Mouse (Mus musculus) T-helper 17 cell (primary cell): ENCODE data around the gene Anxa2.

Experiments used
- in situ Hi-C, 2 experiments: fragments of 300-600 bp; cut with MboI, MseI; formaldehyde crosslinking; loops; 1 replicate in 1 of 2; 2 replicates in 1 of 2; pipeline ENCODE4 v1.15.1; 2025; ENCODE audit warnings: high pct_unique_total_duplicates in 2 of 2

Anxa2 gene

DNA sequence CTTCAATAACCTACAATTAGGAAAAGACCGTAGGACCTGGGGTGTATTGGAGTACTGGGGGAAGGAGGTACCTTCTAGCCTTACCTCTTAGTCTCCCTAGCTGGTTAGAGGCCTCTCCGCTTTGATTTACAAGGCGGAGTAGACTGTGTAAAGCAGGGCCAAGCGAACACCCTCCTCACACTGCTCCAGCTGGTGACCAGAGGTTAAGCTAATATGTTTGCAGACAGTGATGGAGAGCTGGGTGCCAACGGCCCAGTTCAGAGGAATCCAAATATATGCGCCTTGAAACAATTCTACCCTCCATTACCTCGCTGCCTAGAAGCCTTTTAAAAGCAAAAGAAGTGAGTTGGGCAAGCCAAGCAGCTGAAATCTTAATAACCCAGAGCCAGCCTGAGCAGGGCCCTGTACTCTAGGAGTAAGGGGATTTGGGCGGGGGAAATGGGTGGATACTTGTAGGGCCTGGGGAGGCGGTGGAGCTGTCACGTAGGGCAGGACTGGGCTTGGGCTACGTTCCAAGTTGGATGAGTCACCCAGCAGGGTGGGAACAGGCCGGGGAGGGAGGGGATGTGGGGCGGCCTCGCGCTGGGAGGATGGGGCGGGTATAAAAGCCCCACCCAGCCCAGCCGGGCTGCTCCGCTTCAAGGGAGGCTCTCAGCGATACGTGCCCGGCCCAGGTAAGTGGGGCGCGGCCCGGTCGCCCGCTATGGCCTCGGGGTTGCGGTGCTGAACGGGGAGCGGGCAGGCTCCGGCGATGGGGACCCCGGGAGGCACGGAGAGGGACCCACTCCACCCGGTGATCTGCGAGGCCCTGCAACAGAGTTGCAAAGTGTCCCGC, at the start of gene Anxa2:
Gene Anxa2, plus strand, starts transcription at position 555 of the 835 bp plus-strand sequence.
- in situ Hi-C loops, result no loop called here

DNA sequence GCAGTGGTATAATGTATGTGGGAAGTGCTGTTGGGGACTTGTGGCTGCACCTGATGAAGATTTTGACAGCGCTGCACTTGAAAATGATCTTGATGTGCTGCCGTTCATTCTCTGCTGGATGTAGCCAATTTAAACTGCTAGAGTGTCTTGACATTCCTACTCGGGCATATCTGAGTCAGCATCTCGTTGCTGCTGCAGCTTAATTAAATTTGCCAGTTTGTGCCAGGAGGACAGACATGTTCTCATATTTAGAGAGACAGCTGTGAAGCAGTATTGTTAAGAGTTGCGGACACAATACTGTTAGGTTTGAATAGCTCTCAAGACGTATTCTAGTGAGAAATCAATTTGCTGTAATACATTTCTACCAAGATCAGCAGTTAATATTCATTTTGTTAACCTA, 48.7 kb upstream of the Anxa2 start:
- in situ Hi-C loops, result no loop called here

DNA sequence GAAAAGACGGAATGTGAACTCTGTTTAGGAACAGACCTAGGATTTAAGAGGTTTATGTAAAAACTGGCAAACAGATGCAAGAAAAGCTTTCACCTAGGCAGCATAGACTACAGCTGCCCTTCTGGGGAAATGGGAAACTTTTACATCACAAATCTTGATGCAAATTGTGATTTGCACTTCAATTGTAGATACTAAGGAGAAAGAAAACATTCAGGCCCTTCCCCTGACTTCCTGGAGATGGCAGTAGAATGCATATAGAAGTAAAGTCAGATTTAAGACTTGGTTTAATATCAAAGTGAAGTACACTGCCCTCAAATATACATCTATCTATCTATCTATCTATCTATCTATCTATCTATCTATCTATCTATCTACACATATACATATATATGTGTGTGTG, 33.9 kb upstream of the Anxa2 start:
- in situ Hi-C loops, result loop anchor here in 1 of 2 experiments (5.0 kb wide), 1 partner anchor 63 kb away; no protein-coding TSS in a partner anchor

DNA sequence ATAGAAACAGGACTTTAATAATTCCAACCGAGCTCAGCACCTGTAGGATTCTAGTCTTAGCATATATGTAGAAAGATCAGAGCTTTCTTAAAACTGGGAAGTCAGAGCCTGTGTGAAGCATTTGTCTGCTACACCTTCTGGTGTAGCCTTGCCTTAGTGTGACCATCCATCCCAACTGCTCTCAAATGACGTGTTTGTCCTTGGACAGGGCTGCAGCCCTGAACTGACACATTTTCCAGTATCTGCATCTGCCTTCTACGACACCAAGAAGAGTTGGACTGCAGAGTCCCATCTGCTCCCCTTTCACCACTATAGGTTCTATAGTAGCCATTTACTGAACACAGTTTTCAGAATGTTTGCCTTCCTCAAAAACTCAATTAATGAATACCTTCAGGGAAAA, 22.9 kb upstream of the Anxa2 start:
- in situ Hi-C loops, result no loop called here

DNA sequence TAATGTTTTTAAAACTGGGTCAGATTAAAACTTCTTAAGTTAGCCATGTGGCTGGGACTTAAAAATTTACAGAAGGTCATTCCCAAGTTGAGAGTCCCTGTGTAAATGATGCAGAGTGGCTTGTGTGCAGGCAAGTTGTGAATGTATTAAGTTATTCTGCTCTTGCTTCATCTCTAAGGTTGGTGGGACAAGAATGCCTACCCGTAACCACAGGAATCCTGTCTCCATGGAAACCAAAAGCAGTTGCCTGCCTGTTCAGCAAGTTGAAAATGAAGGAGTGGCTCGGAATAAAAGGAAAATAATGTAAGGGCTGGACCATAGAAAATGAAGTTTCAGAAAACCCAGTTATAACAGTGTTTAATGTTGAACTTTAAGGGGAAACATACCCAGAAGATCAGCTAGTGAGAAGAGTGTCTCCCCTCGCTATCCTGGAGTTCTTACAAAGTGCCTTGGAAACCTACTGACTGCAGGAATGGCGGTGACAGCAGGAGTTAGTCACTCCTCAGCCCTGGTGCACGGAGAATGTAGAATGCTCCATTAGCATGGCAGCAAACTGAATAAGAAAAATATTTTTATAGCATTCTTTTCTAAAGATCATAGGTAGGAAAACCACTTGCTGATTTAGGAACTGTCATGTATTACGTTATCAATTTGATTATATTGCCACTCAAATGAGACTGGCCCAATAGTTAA, 21.4 kb upstream of the Anxa2 start:
- in situ Hi-C loops, result no loop called here

DNA sequence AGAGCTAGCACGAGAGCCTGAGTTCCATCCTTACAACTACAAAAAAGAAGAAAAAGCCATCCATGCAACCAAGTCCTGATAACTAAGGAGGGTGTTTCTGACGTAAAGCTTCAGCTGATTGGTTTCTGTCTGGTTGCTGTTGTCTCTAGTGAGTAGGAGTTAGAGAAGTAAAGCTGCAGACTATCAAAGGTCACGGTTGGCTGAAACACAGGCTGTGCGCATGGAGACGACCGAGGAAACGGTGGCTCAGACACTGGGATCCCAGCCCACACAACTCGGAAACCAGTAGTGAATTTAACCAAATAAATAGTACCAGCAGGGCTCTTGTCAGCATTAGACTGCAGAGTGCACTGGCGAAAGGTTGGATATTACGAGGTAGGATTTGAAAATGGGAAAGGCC, 18.2 kb upstream of the Anxa2 start:
- in situ Hi-C loops, result loop anchor here in 1 of 2 experiments (5.0 kb wide), 1 partner anchor 42 kb away; no protein-coding TSS in a partner anchor

DNA sequence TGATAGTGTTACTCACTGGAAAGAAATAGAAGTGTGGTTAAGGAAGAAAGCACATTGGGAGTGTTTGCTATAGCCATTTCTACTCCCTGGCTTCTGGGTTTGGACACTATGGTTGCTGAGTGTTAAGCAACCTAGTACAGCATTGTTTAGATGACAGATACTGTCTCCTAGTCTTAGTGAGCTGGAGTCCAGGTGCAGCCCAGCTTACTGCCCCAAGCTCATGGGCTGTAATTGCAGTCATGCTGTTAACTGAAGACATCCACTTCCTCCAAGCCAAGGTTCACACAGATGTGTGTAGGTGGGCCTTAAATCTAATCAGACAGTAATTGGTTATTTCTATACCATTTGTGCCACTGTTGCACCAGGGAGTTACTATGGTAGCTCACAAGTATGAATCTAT, 17.8 kb upstream of the Anxa2 start:
- in situ Hi-C loops, result loop anchor here in 1 of 2 experiments (5.0 kb wide), 1 partner anchor 42 kb away; no protein-coding TSS in a partner anchor

DNA sequence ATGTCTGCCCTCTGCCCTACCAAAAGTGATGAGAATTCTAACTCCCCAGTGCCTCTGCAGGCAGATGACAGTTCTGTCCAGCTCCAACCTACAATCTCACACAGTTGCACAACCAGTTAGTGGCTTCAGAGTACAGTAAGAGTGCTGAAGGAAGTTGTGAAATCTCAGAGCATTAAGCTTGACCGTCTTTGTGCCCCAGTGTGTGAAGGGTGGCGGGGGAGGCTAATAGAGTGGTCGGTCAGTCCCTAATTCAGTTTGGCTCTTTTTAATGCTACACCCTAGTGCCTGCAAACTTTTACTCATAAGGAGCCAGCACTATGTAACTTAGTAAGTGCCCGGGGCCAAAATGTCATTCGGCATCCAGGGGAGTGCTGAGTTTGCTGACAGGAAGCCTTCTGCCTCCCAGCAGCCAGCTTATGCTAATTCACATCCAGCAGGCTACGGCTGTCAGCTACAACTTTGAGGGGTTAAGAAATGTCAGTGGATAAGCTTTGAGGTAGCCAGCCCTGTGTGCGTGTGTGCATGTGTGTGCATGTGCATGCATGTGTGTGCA, 13.5 kb upstream of the Anxa2 start:
- in situ Hi-C loops, result loop anchor here in 1 of 2 experiments (5.0 kb wide), 1 partner anchor 37 kb away; no protein-coding TSS in a partner anchor

DNA sequence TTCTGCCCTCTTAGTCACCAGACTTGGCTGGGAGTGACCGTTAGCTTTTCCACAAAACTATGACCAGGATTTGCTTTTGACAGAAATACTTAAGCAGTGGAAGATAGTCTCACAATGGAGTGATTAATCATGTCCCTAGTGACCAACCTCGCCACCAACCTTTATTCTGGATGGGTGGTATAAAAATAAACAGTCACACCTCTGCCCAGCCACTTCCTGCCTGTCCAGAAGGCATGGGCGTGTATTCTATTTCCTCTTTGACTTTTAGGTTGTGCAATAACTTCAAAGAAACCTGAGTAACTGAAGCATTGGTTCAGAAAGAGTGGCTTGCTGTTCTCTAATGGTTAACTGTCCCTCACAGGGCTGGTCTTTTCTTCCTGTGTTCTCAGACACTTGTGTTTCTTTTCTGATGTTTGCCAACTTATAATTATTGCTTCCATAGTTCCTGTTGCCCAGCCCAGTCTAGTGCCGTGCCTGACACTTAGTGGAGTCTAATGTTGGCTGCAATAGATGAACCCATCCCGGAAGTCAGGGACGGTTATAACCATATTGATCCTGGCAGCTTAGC, 10.9 kb upstream of the Anxa2 start:
- in situ Hi-C loops, result no loop called here

DNA sequence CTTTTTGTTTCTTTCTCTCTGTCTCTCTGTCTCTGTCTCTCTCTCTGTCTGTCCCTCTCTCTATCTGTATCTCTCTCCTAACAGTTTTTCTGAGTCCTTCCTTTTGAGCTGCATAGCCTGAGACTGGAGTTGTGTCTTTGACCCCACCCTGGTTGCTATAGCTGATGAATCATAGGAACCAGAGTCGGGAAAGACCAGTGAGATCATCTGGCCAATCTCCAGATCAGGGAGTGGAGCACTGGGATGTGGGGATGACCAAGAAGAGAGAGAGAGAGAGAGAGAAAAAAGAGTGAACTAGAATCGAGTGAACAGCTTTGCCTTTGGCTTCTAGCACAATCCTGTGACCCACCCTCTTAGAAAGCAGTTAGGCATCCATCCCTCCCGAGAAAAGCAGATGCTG, 10.2 kb upstream of the Anxa2 start:
- in situ Hi-C loops, result no loop called here

DNA sequence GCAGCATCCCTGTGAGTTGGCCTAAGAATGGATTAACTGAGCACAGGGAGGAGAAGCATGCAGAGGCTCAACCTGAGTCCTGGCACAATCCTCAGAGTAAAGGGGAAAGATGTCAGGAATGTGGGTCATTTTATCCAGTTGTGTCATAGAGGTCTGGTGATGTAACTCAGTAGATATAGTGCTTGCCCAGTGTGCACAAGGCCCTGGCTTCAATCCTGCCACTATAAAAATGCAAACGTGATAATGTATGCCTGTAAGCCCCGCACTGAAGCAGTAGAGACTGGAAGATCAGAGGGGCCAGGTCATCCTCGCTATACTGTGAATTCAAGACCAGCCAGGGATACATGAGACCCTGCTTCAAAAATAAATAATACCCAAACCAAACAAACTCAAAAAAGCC, 4.6 kb upstream of the Anxa2 start:
- in situ Hi-C loops, result no loop called here

DNA sequence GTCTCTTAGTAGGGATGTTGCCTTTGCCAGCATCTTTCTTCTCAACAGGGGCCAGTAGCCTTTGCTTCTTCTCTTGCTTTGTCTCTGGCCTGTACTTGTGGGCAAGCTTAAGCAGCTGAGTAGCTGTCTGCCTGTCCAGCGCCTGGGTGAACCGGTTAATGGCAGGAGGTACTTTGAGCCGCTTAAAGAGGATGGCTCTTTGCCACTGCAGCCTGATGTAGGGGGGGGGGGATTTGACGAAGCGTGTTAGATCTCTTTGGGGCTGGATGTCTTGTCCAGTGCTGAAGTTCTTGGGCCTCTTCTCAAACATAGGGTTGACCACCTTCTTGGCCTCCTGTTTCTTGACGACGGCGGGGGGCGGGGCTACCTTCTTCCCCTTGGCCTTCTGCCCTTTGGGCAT, 2.8 kb upstream of the Anxa2 start:
- in situ Hi-C loops, result no loop called here

DNA sequence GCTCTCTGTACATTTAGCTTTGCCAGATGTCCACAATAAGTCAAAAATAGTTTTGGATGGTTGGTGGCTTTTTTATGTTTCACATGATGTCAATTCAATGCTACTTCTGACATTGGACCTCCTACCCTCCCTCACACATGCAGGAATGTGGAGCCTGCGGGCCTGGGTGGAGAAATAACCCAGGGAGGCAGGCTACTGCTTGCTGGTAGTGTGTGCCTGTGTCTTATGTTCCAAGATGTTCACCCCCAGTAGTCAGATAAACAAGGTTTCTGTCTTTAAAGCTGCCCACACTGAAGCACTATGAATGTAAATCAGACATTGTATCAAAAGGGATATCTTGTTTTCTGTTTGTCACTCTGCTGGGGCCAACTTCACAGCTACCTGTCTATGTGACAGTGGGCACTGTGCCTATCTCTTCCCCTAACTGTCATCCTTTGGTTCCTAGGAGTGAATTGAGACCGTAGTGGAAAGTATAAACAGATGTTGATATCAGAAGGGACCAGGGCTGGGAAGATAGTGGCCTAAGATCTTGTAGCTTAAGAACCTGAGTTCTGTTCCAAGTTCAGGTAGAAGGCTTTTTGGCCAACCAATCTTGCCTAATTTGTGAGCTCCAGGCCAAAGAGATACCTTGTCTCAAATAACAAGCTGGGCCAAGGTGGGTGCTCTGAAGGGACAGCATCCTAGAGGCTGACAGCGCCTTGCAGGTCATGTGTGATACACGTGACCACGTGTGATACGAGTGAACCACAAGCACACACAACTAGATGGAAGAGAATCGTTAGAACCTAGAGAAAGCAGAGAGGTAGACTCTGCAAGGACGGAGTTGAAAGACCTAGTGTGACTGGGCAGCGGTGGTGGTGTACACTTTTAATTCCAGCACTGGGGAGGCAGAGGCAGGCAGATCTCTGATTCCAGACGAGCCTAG, 1.3 kb upstream of the Anxa2 start:
- in situ Hi-C loops, result no loop called here

DNA sequence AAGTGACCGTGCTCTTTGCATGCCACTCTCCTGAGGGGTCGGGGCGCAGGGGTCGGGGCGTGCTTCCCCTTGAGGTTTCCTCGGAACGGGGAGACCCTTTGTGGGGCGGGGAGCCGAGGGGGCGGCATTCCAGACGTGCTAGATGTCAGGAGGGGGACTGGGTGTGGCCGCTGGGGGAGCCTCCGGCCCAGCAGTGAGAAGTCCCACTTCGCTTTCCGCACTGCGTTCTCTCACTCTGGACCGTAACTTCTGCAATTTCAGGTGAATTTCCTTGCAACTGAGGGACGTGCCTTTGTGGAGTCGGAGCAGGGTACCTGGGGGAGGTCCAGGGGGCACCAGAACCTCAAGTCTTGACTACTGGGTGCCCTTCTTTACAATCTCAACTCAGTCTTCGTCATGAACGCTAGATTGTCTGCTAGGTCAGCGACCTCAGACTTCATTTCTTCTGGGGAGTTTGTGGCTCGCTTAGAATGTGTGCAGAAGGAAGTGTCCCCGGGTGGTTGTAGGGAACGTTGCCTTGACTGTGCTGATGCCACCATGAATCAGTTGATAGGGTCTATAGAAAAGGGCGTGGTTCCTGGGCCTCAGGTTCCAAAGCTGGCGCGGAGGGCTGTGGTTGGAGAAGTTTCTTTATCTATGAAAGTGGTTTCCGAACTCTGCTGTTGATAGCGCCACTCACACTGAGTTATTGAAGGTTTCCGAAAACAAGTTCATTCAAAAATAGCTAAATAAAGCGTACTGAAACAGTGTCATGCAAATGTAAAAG, 664 bp downstream of the Anxa2 start:
- in situ Hi-C loops, result no loop called here

DNA sequence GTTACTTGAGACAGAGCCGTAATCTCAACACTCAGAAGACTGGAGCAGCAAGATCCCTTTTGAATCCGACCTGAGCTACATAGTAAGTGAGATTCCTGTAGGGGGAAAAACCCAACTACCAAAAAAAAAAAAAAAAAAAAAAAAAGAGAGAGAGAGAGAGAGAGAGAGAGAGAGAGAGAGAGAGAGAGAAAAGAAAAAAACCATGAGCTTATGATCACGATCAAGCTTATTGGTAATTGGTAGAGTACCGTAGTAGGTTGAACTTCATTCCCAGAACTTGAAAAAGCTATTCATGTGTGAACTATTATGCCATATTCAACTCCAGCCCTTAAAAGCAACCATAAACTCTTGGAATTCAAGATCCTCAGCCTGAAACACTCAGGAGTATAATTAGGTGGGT, 1.3 kb downstream of the Anxa2 start:
- in situ Hi-C loops, result loop anchor here in 1 of 2 experiments (5.0 kb wide), 1 partner anchor 57 kb away; the partner anchor contains the start of gene Ice2

DNA sequence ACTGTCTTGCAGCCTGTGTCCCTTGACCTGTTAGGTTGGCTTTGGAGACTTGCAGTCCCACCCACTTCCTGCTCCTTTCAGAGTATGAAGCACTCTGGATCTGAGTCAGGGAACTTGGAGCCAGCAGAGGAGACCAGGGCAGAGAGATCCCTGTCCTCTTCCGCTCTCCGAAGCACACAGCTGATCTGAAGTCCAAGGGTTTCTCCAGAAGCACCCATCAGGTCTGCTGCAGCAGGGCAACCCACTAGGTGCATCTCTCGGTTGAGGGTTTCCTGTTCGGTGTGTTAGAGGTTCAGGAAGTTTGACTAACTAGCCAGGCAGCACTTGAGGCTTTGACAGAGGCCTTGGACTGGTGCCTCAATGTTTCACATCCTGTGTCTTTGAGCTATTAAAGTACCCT, 2.0 kb downstream of the Anxa2 start:
- in situ Hi-C loops, result loop anchor here in 1 of 2 experiments (5.0 kb wide), 1 partner anchor 58 kb away; the partner anchor contains the start of gene Ice2

DNA sequence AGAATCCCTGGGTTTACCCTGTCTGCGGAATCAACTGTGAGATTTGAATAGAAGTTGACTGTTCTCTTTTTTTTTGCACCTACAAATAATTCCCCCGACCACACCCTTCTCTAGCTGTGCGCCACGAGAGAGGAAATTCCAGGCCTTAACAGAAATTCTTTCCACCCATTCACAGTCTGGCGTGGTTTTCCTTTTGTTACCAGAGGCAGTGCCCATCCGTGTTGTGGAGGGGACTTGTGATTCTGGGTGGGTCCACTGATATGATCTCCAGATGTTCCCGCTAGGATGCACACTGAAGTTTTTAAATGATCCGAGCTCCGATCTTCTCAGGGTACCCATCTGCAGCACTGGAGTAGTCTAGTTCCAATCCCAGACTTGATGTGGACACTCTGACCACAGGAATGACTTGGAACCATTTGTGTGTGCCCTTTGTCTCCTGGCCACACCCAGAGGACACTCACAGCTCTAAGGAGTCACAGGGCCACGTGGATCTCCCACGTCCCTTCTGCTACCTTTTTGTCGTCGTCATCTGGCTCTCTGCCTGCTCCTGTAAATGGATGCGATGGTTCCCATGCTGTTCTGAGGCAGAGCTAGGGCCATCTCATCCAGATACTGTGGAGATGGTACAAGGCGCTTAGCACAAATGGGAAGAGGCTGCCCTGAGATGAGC, 3.1 kb downstream of the Anxa2 start:
- in situ Hi-C loops, result loop anchor here in 1 of 2 experiments (5.0 kb wide), 1 partner anchor 59 kb away; the partner anchor contains the start of gene Ice2

DNA sequence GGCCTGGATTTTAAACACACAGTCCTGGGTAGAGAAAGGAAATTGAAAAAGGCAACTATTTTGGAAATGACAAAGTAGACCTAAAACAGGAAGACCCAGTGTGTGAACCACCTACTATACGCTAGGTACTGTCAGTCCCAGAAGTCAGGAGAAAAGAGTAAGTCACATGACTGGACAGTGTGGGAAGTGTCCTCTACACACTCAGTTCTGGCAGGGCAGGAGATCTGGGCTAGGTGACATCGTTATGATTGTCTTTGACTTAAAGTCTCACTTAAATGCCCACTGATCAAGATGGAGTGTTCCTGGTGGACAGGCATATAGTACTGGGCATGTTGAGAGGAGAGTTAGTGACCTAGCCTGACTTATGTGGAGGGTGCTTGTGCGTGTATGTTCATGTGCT, 3.7 kb downstream of the Anxa2 start:
- in situ Hi-C loops, result loop anchor here in 1 of 2 experiments (5.0 kb wide), 1 partner anchor 60 kb away; the partner anchor contains the start of gene Ice2
